Mouse (Mus musculus) bone marrow, adult 2 months (tissue): ENCODE results near the gene Ccdc153.

Source experiments
- CTCF ChIP-seq: fragments of 200-500 bp; IDR thresholded peaks from 2 replicates; pipeline ENCODE4 v1.5.1; 2011; ENCODE audit warnings: low read length, control low read depth; ENCODE audit not compliant: control insufficient read depth, insufficient read depth
- POLR2A ChIP-seq: fragments of 200-500 bp; IDR thresholded peaks from 2 replicates; pipeline ENCODE4 v1.6.1; 2011; ENCODE audit warnings: low read depth, mild to moderate bottlenecking, control low read depth, low read length, borderline replicate concordance; ENCODE audit not compliant: control insufficient read depth

DNA sequence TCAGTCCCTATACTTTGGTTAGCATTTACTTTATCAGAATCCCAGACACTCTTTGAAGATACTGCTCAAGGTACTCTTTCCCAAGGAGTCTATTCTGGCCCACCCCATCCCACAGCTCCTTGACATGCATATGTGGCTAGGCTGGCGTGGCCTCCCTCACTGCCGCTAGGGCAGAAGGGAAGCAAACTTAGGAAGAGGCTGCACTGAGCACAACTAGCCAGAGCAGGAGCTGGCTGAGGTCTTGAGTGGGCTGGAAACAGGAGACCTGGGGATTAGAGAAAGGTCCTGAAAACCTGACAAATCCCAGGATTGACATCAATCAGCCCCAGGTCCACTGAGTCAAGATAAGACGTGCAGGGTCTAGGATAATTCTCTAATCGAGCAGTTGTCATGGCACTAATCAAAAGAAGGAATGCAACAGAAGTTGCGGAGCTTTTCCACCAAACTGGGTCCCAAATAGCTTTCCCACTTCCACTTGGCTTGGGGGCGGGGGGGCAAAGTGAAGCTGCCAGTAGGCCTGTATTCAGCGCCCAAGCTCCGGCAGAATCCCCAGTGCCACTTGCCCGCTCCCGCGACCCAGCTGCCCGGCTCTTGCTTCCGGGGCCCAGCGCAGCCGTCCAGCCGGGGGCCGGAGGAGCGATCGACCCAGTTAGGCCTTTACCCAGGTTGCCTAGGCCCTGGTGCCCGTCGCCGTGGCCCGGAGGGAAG lies 27.0 kb downstream of the Ccdc153 start:
- TF ChIP-seq CTCF (no peak), POLR2A (no peak)
